Mouse (Mus musculus): ENCODE measurements around the gene Spi1.

Gene Spi1

DNA sequence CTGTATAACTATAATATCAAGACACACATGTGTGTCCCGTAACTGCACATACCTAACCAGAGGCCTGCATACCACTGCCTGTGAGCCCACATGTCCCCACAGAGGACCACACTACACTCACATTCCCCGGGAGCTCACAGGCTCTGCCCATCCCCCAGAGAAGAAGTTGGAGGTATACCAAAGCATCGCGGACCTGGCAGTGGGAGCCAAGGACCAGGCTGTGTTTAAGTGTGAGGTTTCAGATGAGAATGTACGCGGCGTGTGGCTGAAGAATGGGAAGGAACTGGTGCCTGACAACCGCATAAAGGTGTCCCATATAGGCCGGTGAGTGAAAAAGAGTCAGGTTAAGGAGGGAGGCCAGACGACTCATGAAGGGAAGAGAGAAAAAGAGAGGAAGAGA, 42.9 kb downstream of the Spi1 start:
- DNase-seq (ENCODE audit: low spot score in 2 of 2): no peak

GRCm38 (mm10) chr2:91128761-91129160, 46.6 kb downstream of the Spi1 start:
- DNase-seq (ENCODE audit: low spot score in 2 of 2): no peak

- no peak for DNase-seq (ENCODE audit: low spot score in 2 of 2)
These were observed 47.9 kb downstream of the Spi1 start for GRCm38 (mm10) chr2:91130126-91130525.

GRCm38 (mm10) chr2:91131251-91131650, 49.1 kb downstream of the Spi1 start:
- no peak for DNase-seq (ENCODE audit: low spot score in 2 of 2)

GRCm38 (mm10) chr2:91132035-91132434, 49.8 kb downstream of the Spi1 start:
- no peak for DNase-seq (ENCODE audit: low spot score in 2 of 2)

GRCm38 (mm10) chr2:91136513-91137412, 54.6 kb downstream of the Spi1 start:
- DNase-seq (ENCODE audit: low spot score in 2 of 2): no peak

GRCm38 (mm10) chr2:91137481-91137880, 55.3 kb downstream of the Spi1 start:
- DNase-seq (ENCODE audit: low spot score in 2 of 2): no peak

- DNase-seq (ENCODE audit: low spot score in 2 of 2): no peak
These were observed 57.1 kb downstream of the Spi1 start for GRCm38 (mm10) chr2:91139311-91139710.

- DNase-seq (ENCODE audit: low spot score in 2 of 2): no peak
These were observed 57.6 kb downstream of the Spi1 start for GRCm38 (mm10) chr2:91139764-91140163.

GRCm38 (mm10) chr2:91142920-91143319, 60.7 kb downstream of the Spi1 start:
- no peak for DNase-seq (ENCODE audit: low spot score in 2 of 2)

DNA sequence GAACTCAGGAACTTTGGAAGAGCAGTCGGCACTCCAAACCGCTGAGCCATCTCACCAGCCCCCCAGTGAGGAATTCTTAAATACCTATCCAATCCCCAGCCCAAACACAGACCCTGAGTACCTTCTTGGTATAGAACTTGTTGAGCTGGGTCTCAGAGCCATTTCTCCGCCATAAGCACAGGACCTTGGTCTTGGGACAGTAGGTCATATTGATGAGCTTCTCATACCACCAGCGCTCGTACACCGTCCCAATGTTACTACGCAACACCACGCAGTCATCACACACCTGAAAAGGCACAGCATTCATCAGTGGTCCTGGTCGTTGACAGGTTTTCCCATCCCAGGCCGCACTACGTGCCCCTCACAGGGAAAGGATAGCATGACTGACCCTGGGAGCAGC, 61.2 kb downstream of the Spi1 start:
- no peak for DNase-seq (ENCODE audit: low spot score in 2 of 2)

DNA sequence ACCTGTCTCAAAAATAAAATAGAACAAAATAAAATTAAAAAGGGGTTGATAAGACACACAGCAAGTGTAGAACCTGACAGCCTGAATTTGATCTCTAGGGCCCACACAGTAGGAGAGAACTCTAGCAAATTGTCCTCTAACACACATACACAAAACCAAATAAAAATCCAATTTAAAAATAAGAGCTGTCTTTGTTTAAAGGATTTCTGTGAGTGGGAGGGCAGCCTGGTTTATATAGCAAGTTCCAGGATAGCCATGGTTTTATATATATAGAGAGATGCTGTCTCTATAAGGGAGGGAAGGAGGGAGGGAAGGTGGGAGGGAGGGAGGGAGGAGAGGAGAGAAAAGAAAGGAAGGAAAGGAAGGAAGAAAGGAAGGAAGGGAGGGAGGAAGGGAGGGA, 65.9 kb downstream of the Spi1 start:
- DNase-seq (ENCODE audit: low spot score in 2 of 2): no peak

GRCm38 (mm10) chr2:91151331-91151730, 69.1 kb downstream of the Spi1 start:
- DNase-seq (ENCODE audit: low spot score in 2 of 2): no peak

DNA sequence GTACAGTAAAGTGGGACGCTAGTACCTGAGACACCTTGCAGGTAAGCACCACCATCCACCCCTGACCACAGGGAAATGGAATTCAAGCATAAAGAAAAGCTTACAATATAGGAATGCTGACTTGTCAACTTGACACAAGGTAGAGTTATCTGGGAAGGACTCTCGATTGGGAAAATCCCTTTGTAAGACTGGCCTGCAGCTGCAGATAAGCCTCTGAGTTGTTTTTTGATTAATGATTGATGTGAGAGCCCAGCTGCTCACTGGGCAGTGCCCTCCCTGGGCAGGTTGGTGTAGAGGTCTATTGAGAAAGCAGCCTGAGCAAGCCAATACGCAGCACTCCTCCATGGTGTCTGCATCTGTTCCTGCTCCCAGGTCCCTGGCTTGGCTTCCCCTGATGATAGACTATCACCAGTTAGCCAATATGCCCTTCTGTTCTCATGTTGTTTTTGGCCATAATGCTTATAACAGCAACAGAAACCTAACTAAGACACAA, 70.7 kb downstream of the Spi1 start:
- DNase-seq (ENCODE audit: low spot score in 2 of 2): no peak

DNA sequence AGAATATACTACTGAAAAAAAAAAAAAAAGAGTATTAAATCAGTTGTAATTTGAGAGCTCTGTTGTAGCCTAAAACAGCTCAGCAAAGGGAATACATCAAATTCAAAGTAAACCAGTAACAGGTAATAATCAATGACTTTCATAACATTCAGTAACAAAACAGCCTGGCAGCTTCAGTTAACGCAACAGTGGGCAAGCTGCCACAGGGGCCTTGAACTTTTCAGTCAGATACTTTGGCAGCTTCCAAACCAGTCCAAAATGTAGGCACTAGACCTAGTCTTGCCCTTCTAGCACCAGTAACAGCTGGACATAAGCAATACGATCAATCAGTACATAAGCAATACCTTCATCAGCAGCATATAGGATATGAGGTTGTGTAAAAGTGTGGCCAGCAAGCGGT, 71.9 kb downstream of the Spi1 start:
- DNase-seq (ENCODE audit: low spot score in 2 of 2): no peak

DNA sequence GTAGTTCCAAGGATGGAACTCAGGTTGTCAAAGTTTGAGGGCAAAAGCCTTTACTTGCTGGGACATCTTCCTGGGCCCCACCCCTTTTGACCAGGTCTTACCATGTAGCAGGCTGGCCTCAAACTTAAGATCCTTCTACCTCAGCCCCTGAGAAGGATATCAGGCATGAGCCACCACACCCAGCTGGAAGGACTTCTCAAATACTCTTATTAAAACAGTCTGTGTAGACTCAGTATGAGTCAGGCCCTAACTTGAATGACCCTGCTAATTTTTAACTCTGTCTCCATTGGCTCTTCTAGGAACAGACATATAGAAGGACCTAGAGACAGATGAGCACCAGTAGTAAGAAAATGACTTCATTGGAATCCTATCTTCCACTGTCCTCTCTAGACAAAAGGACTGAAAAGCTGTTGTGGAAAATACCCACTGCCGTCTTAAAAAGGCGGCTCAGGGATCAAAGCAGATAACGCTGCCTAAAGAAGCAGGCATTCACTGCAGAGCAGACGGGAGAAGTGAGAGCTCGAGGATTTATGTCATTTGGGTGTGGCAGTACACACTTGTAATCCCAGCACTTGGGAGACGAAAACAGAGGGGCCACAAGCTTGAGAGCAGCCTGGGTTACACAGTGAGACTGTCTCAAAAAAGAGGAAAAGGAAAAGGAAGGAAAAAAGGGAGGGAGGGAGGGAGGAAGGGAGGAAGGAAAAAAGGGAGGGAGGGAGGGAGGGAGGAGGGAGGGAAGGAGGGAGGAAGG, 75.0 kb downstream of the Spi1 start:
- no peak for DNase-seq (ENCODE audit: low spot score in 2 of 2)

DNA sequence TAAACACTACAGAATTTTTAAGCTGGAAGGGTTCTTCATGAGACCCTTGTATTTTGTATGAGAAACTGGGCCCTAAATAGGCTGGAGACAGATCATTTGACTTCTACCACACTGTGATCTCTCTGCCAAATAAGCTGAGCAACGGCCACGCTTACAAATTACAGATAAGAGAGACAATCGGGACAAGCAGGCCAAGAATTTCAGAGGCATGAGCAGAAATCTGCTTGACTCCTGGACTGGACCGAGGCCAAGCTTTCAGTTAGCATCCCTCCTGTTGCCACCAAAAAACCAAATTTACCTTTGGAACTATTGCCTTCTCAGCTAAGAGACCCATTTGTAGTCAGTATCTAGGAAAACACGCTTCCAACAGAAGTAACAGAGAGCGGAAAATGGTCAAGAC, 78.4 kb downstream of the Spi1 start:
- no peak for DNase-seq (ENCODE audit: low spot score in 2 of 2)

- DNase-seq (ENCODE audit: low spot score in 2 of 2): no peak
These were observed 80.8 kb downstream of the Spi1 start for GRCm38 (mm10) chr2:91162952-91163351.

DNA sequence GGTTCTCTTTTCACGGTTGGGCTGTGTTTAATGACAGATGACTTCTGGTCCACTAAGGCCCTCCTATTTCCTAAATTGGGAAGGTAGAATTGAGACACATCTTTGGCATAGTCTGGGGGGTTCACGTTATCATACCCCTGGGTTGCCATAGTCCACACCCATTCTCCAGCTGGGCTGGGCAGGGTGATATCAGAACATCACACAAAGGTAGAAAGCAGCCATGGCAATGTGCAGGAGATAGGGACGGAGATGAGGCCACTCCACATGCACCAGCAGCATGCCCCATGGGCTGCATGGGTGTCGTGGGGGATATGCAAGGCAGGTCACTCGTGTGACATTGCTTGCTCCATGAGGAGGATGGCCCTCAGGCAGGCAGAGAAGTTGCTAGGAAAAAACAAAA, 81.3 kb downstream of the Spi1 start:
- no peak for DNase-seq (ENCODE audit: low spot score in 2 of 2)

DNA sequence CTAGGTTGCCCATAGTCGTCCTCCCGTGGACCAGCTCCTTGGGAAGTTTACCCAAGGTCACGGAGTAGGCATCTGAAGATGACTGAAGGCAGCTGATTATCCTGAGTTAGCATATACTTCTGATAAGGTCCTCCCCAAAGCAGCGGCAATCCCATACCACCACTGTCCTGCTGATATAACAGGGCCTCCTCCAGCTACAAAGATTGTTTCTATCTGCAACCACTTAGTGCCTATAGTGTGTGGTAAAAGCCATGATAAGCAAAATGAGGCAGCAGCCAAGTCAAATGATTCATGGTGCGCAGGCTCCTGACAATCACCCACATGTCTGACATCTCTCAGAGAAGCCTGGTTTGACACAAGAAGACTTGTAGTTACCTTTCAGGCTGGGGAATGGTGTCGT, 82.8 kb downstream of the Spi1 start:
- DNase-seq (ENCODE audit: low spot score in 2 of 2): no peak
